Mouse (Mus musculus): ENCODE data around the gene Polr1d.

The Polr1d gene

DNA sequence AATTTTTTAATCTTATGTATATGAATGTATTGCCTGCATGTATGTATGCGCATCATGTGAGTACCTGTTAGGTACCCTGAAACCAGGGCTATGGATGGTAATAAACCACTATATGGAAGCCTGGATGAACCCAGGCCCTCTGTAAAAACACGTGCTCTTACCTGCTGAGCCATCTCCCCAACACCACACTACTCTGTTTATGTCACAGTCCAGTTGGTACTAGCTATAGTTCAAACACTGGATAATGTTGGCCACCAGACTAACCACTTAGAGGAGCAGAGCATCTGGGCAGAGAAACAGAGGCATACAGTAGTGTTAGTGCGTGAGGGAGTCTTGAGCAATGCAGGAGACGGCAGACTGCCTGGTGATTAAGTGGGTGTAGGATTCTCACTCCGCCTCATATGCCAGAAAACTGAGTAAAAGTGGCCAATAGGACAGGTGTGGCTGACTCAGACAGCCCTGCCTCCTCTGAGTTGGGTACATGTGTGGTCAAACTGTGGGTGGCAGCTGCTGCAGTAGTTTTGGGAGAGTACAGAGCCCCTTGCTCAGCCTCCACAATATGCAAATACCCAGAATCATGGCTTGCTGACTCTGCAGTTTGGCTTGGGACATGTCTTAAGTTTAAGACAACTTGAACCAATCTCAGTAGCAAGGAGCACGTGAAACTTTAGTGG is 21.1 kb upstream of the Polr1d start:
- DNase-seq (ENCODE audit: low spot score in 2 of 2), result peak; percentile 59 to 63

DNA sequence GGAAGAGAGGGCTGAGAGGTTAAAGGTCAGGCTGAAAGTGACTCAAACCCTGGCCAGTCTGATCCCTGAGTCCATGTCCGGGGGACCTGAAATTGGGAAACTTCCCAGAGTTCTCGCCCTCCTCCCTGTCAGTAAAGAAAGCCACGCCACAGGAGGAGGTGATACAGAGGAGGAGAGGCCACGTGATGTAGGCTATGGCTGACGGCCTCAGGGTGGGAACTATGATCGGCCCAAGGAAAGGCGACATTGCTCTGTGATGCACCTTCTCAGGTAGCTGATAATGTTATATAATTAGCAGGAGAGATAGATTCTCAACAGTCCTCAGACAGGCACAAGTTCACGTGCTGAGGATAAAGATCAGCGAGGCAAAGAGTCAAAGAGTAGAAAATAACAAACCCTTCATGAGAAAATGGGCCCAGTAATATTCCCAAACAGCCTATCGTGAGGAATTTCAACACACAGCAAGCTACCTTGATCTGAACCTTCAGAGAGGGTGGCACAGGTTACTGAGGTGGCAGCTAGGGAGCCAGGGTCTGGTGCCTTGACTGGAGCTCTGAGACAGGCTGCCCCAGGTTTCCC is 20.0 kb upstream of the Polr1d start:
- no peak for DNase-seq (ENCODE audit: low spot score in 2 of 2)

DNA sequence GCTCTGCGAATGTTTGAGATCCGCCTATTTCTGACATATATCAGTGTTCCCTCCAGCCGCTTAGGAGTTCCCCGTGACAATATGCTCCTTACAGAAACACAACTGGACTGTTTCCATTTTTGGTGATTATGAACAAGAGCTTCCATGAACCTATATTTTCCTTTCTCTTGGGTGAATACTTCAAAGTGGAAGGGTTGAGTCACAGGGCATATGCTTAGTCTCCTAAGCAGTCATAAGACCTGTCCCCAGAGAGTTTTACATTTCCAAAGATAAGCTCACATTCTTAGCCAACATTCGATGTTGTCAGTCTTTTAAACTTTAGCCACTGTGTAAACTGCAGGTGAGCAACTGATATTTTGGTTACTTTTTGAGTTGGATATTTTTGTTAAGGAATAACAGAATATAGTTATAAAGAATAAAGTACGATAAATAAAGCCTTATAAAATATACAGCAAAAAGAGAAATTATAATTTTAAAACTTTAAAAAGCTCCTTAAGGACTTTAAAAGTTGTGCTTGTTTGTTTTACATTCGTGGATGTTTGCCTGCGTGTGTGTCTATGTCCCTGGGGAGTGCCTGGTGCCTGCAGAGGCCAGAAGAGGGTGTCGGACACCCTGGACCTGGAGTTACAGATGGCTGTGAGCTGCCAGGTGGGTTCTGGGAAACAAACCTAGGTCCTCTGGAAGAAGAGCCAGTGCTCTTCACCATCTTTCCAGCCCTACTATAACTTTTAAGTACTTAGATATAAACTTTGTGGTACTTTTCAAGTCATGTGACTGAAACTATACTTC is 19.0 kb upstream of the Polr1d start:
- DNase-seq (ENCODE audit: low spot score in 2 of 2), result no peak

DNA sequence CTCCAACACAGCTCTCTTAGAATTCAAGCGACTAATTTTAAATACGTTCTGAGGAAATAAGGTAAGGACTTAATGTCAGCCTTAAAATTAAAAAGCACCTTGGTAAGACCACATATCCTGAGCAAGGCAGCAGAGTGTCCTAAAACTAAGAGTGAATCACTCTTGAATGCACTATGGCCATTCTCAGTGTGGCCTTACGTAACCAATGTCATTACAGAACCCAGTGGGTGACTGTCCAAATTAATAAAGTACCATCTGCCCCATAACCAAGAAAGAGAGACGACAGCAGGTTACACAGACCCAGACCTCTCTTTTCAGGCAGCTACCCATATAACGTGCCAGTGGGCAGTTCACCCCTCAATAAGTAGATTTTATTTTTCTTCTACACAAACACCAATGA is 18.2 kb upstream of the Polr1d start:
- DNase-seq (ENCODE audit: low spot score in 2 of 2), result no peak

DNA sequence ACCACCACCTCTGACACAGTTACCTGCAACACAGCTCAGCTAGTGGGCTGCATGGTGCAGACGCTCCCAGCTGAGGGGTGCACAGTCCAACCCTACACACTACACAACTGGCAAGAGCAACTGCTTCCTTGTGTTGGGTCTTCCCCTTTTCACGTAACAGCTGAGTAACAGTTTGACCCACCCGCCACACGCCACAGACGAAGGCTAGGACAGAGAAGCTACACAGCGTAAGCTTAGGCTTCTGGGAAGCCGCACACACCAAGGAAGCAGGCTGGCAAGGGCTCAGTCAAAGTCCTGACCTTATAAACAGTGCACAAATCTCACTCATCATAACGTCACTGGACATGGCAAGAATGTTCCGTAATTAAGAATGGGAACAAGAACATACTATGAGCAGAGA is 17.5 kb upstream of the Polr1d start:
- no peak for DNase-seq (ENCODE audit: low spot score in 2 of 2)

DNA sequence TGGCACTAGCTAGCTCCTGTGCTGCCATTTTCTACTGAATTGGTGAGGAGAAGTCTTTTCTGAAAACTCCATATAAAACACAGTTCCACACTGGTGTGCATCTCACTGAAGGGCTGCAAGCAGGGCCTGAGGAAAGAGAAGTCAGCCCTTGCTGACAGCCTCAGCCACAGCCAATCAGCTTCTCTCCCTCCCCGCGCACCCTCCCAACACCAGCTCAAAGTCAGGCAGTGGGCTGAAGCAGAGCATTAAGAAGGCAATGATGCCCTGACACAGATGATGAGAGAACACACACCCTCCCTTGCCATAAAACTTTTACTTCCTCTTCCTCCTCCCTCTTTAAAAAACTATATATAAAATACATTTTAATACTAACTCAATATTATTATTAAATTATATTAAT is 16.8 kb upstream of the Polr1d start:
- DNase-seq (ENCODE audit: low spot score in 2 of 2), result no peak

DNA sequence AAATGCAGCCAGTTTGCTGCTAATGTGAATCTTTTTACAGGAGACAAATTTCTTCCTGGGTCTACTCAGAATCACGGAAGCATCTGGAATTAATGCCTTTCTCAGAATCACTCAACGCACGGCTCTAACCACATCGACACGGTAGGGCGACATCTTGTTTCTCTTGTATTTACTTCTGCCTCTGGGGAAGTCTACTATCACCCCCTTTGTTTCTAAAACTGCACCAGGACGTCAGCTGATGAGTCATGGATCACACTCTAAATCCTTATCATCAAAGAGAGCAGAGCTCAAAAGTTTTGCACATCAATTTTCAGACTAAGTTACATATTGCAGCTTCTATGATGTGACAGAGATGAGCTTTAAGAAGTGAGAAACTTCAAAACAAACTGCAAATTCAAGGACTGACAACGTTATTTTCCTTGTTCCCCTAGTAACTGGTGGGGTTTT is 13.6 kb upstream of the Polr1d start:
- DNase-seq (ENCODE audit: low spot score in 2 of 2), result no peak

DNA sequence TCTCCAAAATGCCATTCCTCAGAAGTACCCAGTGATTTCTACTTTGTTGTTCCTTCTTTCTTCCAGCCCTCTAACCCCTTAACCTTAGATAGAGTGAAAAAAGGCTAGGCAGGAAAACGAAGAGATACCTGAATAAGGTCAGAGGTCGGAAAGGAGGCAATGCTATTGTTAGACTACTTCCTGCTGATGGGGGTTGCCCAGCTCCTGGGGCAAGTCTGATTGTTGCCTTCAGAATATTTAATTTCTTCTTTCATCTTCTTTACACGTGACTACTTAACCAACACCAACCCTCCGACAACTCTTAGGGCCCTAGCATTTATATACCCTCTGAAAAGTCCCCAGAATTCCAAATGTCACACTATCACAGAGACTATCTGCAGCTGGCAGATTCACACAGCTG is 10.7 kb upstream of the Polr1d start:
- DNase-seq (ENCODE audit: low spot score in 2 of 2), result no peak

DNA sequence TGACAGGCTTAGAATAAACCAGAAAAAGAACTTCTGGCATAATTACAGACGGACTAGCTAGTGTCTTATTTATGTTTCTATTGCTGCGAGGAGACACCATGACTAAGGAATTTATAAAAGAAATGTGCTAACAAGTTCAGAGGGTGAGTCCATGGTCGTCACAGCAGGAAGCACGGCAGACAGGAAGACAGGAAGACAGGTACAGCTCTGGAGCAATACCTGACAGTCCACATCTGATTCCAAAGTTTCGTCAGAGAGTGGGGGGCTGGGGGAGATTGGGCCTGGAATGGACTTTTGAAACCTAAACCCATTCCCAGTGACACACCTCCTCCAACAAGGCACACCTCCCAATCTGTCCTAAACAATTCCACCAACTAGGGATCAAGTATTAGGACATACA is 9.9 kb upstream of the Polr1d start:
- DNase-seq (ENCODE audit: low spot score in 2 of 2), result no peak

DNA sequence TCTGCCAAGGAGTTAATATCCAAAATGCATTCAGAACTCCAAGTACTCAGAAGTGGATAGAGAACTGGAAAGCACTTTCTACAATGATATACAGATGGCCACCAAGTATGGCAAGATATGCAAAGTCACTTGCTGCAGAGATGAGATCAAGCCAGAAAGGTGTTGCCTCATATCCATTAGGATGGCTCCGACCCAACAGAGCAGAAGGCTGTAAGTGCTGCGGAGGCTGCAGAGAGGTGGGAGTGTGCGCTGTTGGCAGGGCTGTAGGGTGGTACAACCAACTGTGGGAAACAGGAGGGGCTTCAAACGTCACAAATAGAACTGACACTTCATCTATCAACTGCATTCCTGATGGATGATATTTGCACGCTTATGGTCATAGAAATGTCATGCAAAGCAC is 8.0 kb upstream of the Polr1d start:
- peak in 1 of 2 experiments; percentile 32 for DNase-seq (ENCODE audit: low spot score in 2 of 2)

DNA sequence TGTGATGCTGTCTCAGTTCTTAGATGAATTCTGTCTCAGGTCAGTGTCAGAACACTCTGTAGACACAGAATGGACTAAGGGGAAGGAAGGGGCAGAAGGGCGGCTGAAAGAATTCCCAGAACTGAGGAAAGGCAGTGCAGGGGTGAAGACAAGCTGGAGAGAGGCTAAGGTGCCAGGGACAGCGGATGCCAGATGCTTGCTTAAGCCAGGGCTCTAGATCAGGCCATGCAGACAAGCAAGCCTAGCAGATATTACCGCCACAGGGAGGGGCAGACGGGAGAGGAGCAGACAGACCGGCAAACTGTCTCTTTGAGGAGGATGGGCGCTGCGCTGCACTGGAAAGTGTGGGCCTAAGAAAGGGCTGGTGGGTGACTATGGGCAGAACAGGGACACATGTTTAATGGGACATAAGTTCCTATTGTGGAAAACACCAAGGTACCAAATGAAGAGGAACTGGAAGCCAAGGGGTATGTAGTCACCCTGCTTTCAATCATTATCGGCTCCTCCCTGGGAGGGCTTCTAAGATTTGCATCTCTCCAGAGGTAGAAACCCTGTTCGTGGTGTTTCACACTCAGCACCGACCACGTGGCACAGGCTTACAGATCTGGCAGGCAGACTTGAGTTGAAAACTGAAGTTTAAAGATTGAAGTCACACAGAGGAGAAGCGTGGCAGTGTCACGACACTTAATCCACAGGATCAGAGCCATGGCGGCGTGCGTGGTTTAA is 5.9 kb upstream of the Polr1d start:
- no peak for DNase-seq (ENCODE audit: low spot score in 2 of 2)

DNA sequence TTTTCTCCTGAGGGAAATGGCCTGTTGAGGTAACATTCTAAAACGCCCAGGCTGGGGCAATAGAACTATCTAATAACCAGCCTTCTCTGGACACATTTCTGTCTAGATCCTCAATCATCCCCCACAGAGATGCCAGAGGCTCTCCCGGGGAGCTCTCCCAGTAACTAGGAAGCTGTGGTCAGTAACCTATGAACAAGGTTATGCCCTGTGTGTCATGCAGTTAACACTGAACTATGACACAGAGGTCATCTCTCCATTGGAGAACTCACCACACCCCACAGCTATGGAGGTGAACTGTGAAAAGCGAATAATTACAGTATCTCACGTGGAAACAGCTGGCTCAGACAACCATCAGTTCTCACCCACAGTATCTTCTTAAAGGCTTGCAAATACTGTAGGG is 5.0 kb upstream of the Polr1d start:
- no peak for DNase-seq (ENCODE audit: low spot score in 2 of 2)

DNA sequence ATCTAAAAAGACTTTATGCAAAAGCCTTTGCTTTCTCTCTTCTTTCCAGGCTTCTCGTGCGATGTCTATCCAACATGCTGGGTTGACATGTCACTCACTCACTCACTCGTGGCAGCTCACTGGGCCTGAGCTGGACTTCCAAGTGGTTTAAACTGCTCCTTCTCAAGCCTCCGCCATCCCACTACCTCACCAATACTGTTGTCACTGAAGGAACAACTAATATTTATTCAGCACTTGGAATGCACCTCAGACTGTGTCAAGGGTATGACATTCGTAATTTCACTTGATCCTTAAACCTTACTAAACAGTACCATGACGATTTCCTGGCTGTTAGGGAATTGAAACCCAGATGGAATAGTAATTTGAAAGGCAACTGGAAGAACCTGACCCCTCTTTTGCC is 3.0 kb upstream of the Polr1d start:
- DNase-seq (ENCODE audit: low spot score in 2 of 2), result no peak

DNA sequence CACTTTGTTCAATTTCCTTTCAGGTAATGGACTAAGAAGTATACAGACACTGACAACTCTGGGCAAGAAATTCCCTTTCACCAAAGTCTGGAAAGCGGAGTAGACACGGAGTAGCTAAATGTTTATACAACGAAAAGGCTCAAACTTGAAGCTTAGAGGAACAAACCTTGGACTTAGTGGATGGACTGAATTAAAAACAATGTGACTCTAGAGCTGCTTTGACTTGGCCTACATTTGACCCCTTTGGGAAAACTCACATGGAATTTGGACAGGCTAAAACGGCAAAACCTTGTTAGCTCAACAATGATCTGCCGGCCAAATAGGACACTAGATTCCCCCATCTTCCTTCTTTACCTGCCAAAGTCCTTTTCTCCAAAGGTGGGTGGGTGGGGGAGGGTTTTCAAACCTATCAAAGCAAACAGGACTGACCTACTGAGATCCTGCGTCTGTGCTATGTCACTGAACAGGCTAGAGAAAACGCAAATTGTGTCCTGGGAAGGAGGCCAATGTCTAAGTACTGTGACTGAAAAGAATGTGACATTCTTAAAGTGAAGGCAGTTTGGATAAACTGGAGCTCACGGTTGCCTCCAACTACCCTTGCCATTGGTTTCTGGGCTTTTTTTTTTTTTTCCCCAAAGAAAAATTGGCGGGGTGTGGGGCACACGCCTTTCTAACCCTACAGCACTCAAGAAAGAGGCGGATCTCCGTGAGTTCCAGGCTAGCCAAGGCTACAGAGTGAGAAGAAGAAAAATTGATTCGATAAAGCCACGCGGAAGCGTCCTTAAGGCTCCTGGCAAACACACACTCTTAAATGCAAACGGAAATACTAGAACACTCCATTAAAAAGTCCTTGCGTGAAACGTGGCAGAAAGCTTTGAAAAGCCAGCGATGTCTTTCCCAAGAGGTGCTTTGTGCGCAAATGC is 1.5 kb upstream of the Polr1d start:
- no peak for DNase-seq (ENCODE audit: low spot score in 2 of 2)

DNA sequence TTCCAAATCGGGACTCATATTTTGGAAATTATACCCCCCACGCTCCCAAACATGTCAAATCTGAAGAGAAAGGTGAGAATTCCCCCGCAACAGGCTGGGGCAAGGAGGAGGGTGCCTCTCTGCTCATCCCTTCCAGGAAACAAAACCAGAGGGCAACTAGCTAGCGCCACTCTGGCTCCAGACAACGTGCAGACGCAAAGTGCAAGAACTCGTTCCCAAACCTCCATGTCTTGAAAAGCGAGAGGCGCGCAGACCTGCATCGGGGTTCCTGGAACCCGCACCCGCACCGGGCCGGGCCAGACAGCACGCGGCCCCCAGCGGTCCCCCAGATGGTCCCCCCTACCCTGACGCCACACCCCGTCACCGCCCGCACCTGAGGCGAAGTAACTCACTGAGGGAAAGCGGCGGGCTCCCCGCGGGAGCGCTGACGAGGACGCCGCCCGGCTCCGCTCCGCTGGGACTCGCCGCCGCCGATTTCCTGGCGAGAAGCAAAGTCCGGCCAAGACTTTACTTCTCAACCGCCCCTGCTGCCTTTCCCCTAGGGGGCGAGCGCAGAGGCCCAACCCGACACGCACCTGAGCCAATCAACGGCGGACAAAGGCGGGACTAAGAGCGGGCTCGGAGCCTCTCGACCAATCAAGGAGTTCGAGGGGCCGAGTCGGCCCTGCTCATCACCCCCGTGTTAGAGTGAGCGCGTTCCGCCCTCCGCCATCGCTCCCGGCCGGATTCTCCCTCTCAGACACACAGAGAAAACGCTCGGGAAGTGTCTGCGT is 638 bp upstream of the Polr1d start, which contains the start of gene Lnx2:
Gene Lnx2 (minus strand): TSS at position 561 of the 773 bp plus-strand sequence.
- DNase-seq (ENCODE audit: low spot score in 2 of 2), result peak; percentile 97 to 98

DNA sequence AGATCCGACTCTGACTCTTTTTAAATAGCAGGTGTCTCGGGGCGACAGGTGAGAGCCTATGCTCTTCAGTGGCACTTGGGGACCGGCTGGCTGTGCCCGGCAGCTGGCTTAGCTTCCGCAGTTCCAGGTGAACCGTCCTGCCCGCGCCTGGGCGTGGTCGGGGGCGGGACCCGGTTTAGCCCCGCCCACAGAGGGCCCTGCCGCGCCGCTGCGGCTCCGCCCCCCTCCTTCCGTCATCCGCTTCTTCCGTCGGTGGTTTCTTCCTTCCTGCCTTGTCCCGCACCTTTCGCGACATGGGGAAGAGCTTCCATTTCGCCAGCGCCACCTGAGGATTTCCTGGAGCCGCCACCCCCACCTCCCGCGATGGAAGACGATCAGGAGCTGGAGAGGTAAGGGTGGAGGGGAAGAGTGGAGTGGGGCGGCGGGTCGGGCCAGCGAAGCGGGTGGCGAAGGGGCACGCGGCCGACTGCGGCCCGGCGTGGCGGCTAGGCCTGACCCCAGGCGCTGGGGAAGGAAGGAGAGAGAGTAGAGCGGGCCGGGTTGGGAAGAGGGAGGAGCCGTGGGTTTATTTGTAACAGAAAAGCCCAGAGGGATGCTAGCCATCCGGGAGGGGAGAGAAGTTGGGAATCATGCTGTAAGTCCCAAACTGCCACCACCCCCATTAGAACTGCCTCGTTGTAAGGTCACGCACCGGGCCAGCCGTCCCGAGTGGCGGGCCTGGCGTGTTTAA is 620 bp downstream of the Polr1d start:
- peak; percentile 86 to 88 for DNase-seq (ENCODE audit: low spot score in 2 of 2)

DNA sequence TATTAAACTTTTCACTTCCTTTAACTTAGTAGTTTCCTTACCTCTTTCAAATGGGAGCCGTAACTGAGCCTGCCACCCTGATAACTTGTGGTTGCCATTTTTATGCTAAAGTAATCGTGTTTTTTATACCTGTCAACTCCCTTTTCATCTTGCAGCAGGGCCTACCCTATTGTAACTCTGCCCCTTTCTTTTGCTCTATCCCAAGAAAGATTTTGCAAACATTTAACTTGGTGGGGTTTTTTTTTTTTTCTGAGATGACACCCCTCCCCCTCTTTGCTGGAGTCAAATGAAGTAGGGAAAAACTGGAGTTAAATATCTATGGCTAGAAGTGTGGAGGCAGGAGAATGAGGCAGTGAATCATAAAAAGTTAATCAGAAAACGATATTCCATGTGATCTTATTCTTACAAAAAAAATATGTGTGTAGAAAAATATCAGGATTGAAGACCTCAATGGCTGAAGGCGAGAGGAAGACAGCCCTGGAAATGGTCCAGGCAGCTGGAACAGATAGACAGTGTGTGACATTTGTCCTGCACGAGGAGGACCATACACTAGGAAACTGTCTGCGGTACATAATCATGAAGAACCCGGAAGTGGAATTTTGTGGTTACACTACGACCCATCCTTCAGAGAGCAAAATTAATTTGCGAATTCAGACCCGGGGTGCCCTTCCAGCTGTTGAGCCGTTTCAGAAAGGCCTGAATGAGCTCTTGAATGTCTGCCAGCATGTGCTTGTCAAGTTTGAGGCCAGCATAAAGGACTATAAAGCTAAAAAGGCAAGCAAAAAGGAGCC is 1.5 kb downstream of the Polr1d start:
- DNase-seq (ENCODE audit: low spot score in 2 of 2), result no peak

DNA sequence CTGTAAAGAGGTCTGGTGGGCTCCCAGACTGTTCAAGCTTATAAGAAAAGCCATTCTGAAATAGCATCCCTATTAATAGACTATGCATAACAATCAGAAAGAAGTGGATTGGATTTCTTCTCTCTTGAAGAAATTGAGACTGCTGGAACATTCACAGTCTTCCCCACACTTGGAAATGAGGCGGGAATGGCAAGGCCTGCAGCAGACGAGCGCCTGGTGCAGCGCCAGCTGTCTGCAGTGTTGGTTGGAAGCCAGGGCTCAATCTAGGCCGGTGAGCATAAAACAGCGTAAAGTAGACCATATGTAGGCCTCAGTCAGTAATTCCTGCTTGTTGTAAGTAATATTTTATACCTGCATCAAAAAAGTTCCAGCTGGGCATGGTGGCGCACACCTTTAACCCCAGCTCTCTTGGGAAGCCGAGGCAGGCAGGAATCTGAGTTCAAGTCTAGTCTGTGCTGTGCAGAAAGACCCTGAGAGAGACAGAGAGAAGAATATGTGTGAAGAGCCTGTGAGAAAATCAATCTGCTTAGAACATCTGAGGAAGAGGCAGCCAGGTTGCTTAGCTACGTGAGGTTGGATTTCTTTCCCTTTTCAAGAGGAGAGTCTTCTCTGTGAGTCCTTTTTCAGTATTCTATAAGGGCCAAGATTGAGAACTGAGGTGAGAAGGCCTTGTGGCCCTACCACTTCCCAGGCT is 8.5 kb downstream of the Polr1d start:
- peak; percentile 73 to 82 for DNase-seq (ENCODE audit: low spot score in 2 of 2)

Data from right cerebral cortex, postnatal 36 days (tissue).